Mouse (Mus musculus) mesoderm, embryonic 11.5 days (tissue): ENCODE results near the gene Slc12a8.
A peak's percentile ranks its signal among the peaks of the same experiment; 100 is the strongest.

Experiments
- DNase-seq: peaks from one replicate; pipeline ENCODE4 v3.0.0-alpha.2; 2012; ENCODE audit warnings: low read depth, low spot score

Gene Slc12a8

DNA sequence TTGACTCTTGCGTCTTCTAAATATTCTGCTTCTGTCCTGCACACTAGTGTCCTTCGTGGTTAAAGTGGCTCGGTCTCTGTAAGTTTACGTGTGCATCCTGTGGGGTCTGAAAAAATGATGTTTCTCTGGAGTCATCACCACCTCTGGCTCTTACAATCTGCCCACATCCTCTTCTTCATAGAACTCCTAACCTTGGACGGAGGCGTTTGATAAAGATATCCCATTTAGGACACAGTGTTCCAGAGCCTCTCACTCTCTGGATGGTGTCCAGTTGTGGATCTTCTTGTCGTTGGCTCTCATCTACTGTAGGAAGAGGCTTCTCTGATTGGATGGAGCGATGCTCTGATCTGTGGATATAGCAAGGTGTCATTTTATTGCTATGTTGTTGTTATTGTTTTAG is 65.4 kb downstream of the Slc12a8 start:
- DNase-seq, result no peak

DNA sequence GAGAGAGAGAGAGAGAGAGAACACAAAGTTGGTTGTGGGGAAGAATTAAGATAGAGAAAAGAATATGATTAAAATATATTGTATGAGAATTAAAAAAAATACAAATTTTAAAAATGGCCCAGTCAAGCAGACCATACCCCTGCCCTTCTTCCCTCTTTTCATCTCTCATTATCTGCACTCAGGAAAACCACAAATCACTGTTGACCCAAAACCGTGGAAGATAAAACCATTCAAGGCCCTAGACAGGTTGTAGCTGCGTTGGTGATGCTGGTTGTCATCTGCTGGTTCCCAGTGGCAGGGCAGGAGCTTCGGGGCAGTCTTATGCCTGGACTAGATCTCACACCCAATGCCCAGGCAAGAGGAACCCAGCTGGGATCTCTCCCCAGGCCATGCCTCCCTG is 66.2 kb downstream of the Slc12a8 start:
- no peak for DNase-seq

DNA sequence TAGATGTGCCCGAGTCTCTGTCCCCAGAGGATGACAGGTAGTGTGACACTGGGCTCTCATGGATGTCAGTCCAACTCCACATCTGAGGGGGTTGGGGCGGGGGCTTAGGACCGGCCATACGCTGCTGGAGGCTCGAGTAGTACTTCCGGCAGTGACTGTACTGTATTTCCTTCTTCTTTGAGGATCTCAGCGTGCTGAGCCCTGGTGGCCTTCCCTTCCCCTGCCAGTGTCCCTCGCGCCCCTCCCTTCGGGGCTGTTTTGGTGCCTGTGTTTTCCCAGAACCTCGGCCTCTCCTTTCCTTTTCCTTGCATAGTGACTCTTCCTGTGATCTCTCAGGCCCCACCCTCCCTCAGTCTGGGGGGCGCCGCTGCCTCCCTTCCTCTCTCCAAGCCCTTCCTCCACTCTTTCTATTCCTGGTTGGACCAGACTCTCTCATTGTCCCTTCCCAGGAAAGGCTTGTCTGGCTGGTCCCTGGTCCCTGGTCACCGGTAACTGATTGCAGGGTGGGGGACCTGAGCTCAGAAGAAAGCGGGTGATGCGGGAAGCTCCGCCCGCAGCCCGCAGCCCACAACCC is 66.8 kb downstream of the Slc12a8 start:
- no peak for DNase-seq

DNA sequence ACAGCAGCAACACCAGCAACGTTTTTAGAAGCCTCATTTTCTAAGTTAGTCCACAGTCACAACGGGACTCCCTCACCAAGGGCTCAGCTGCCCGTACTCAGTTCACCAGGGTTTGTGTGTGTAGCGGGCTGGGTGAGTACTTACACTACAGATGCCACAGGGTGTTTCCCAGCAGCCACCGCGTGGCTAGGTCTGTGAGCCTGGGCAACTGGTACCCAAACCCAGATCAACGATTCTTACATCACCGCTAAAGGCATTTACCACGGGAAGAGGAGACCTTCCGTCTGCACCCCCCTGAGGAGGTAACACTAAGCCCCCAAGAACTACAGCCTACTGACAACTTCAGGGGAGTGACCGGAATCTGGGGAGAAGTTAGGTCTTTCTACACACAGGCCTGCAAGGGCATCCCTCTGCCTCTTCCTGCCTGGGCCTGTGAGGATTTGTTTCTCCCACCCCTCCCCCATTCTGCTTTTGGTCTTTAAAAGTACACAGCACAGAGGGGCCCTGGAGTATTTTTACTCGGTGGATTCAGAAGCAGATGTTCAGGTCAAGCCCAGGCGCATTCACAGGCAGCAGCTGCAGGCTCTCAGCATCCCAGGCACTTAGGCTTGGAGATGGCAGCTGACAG is 67.4 kb downstream of the Slc12a8 start:
- DNase-seq, result peak; percentile 78

DNA sequence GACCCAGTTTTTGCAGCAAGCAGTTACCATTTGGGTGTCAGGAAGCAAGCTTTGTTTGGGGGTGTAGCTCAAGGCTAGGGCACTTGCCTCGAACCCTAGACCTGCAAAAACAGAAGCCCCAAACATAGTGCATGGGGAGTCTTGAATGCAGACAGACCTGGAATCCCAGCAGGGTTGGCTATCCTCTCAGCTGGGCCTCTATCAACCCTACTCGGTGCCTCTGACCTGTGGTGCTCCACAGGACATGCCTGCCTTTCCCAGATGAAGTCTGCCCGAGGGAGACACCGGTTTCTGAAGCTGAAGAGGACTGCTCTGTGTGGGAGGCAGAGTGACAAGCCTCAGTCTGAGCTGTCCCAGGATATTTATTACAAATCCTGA is 67.9 kb downstream of the Slc12a8 start:
- DNase-seq, result no peak

DNA sequence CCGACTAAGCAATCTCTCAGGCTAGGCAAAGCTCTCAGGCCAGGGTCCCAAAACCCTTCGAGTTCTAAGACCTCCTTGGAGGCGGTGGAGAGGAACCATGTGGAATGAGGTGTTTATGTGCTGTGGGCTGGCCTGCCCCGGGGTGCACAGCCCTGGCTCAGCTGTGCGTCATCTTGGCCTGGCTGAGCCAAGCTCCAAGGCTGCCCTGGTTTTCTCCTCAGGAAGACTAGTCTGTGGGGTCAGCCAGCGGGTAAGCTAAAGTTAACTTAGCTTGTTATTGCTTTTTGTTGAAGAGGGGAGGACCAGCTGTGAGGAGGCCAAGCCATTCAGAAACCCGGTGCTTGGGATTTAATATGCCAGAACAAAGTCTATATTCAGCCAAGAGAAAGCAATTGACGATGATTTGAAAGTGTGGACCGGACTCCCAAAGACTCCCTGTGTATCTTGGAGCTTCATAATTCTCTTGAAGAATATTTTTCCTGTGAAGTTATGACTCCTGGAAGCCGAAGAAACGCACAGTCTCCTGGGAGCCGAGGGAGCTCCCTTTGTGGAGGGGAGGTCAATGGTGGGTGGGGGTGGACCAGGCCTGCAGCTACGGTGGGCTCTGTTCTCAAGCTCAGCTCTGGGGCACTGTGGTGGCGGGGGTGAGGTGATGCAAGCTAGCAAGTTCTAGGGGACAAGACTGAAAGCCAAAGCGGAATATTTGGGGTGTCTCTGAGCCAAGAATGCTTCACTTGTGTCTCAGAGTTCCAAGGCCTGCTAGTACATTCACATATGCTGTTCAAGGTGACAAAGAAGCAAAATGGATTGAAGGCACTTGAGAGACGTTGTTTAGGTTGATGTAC is 70.4 kb downstream of the Slc12a8 start:
- DNase-seq, result no peak

DNA sequence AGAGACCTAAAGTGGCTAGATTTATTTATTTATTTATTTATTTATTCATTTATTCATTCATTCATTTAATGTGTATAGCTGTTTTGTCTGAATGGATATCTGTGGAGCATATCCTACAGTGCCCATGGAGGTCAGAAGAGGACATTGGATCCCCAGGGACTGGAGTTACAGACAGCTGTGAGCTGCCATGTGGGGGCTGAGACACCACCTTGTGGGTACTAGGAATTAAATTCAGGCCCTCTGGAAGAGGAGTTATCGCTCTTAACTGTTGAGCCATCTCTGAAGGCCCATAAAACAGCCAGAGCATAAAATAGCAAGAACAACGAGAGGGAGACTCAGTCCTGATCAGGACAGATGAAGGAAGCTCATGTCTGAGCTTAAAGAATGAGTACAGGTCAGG is 71.7 kb downstream of the Slc12a8 start:
- DNase-seq, result no peak

DNA sequence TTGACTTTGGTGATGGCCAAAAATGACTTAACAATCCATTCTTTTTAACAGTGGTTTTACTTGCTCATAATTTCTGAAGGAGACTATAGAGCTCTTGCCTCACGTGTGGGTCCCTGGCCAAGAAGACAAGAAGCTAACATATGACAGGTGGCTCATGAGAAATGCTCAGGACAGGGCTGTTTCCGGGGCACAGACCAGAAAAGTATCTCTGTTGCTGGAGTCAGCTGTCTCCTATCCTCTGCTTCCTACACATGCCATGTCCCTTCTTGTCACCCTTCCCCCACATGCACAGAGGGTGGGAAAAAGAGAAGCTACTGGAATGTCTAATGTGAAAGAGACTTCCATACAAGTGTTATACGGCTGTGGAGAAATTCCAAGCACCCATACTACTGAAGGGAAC is 73.3 kb downstream of the Slc12a8 start:
- DNase-seq, result no peak

DNA sequence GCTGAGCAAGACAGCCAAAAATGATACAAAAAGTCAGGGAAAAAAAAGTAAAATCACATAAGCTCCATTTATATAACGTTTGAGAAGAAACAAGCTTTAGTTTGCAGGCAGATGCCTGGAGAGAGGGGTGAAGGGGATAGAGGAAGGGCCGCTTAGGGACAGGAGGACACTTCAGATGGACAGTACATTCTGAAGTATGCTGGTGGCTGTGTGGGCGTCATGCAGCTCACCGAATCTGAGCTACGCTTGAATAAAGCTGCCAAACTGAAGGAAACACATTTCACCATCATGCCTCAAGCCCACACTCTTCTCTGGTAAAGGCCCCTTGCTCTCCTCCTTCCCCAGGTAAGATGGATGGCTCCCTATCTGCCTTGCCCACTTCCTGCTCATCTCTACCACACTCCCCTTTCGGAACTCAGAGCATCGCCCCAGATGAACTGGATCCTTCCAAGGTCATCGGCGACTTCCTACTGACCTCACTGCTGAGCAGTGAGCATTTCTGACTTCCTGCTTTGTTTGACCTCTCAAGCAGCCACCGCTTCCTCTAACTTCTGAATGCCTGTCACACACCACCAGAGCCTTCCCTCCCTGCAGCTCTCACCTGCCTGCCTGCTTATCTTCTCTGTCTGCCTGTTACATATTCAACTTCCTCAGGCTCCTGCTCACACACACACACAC is 74.4 kb downstream of the Slc12a8 start:
- DNase-seq, result no peak

DNA sequence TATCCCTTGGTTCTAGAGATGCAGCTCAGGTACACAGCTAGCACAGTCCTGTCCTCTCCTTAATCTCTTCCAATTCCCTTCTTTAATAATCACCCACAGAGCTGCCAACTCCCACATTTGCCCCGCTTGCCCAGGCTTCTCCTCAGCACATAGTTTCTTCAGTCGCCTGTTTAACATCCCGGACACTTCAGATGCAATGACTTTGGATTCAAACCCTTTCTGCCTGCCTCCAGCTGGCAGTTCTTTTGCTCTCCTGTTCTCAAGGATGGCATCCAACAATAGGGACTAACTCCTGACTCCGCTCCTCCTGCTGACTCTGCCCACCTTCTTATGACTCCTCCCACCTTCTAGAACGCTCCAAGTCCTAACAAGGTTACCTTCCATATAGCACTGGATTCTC is 75.2 kb downstream of the Slc12a8 start:
- no peak for DNase-seq

DNA sequence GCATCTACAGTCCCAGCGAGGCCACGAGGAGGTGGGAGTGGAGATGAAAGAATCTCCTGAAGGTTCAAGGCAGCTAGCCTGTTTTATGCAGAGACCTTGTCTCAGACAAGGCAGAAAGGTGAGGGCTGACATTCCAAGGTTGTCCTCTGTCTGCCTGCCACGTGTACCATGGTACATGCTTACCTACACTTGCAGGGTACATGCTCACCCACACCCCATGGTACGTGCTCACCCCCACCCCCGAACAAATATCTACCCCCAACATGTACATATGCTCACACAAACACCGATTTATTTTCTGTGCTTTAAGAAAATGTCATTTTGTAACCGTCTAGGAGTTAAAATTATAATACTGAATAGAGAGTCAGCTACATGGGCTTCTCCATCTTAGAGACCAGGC is 76.3 kb downstream of the Slc12a8 start:
- DNase-seq, result no peak

DNA sequence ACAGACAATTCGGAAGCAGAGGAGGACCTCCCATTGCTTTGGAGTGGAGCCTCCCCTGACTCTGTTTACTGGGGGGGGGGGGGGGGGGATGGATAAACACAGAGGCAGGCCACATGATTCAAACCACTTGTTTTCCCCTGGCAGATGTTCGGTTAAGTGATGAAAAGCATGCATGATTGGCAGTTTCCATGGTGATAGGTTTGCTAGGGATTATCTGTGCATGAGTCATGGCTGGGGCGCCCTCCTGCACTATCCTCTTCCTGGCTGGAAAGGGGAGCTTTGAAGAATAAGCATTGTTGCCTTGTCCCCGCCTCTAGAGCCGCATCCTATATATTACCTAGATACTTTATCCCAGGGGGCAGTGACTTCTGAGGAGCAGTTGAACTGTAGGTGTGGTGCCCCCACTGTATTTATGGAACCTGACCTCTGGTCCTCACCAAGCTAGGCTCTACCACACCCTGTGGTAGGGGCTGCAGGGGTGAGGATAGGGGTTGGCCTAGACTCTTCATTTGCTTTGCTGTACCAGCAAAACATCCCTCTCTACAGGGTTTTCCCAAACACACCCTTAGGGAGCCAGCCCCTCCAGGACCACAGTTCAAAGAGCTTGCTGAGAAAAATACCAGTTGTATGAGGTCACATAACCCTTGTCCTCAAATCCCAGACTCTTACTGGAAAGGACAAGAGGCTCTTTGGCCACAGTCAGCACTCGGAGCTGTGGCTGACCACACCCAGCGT is 77.1 kb downstream of the Slc12a8 start:
- DNase-seq, result peak; percentile 70

DNA sequence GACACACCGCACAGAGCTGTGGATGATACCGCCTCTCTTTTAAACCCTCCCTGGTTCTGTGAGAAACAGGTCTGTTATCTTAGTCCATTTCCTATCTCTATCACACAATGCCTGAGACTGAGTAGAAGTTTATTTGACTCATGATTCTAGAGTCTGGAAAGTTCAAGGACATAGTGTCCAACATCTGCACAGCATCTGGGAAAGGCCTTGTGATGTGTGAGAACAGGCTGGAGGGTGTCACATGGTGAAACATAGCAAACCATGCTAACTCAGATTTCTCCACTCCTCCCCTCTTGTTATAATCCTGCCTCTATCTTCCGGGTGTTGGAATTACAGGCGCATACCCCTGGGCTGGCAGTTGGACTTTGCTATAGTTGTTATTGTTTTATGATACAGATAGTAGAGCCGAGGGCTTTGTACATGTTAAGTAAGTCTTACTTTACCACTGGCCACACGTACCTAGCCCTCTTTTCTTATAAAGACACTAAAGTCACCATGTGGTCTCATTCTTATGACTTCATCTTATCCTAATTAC is 78.2 kb downstream of the Slc12a8 start:
- no peak for DNase-seq

DNA sequence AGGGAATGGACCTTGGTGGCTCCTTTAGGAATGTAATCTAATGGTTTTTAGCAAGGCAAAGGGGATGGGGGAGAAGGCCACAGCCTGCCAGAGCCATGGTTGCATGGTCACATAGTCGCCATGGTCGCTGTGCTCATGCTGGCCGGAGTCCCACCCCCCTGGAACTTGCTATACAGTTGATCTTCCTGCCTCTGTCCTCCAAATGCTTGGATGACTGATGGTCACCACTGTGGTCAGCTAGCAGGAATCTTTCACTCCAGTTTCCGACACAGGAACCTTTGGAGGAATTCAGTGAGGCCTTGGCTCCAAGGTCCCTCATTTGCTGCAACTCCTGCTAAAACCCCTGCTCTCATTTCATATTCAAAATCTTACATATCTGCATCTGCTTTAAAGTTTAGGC is 79.1 kb downstream of the Slc12a8 start:
- no peak for DNase-seq

DNA sequence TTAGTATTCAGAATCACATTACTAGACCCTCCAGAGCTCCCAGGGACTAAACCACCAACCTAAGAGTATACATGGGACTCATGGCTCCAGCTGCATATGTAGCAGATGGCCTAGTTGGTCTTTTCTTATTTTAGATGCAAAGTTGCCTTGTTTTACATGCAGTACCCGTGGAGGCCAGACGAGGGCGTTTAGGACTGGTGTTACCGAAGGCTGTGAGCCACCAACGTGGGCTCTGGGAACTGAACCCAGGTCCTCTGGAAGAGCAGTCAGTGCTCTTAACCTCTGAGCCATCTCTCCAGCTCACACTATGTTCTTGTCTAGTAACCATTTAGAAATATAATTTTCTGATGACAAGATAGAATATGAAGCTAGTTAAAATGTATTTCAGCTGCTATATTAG is 83.1 kb downstream of the Slc12a8 start:
- peak; percentile 47 for DNase-seq

DNA sequence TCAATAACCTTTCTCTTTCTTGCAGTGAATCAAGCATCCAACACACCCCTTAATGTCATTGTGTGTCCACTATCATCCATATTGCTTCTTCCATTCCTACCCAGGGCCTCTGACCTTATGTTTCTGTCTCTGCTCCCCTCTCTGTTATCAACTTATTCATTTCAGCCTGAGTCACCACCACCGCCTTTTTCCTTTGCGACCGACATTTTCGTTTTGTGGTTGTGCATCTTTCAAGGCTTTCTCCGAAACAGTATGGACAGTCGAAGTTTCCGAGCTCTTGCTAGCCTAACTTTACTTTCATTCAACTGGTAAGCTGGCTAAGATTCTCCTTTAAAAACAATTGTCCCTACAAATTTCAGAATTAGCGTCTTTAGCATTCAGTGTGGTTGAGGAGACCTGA is 84.2 kb downstream of the Slc12a8 start:
- DNase-seq, result no peak

DNA sequence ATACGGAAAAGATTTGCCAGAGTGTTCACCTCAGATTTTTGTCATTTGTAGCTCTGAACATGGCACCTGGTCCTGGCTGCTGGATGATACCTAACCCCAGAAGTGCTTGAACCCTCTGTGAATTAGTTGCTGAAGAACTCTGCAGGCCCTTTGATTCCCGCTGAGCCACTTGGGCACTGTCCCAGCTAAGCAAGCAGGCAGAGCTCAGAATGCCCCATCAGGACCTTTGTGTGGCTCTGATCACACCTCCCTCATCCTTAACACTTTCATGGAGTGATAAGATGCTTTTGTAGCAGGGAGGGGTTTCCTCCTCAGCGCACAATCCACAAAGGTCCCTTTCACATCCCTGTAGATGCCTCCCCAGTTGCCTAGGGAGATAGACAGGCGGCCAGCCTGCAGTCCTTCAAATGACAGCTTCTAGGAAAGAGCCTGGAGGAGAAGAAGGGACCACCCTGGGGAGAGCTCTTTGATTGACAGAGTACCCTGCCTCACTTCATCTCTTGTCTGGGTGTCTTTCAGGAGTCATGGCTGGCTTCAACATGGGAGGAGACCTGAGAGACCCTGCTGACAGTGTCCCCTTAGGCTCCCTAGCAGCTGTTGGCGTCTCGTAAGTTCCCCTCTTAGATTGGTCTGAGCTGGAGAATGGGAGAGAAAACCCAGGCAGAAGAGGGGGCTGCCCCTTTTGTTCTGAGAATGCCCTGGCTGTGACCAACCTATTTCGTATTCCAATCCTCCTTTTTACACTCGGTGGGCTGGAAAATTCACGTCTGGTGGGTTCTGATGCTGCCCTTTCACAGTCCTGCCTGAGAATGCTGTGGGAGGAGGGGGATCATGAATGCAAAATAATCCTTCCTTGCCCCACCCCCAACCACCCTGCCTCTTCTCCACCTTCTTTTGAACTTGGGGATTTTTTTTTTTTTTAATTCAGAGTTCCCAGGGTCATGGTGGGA is 88.8 kb downstream of the Slc12a8 start:
- peak; percentile 78 for DNase-seq

DNA sequence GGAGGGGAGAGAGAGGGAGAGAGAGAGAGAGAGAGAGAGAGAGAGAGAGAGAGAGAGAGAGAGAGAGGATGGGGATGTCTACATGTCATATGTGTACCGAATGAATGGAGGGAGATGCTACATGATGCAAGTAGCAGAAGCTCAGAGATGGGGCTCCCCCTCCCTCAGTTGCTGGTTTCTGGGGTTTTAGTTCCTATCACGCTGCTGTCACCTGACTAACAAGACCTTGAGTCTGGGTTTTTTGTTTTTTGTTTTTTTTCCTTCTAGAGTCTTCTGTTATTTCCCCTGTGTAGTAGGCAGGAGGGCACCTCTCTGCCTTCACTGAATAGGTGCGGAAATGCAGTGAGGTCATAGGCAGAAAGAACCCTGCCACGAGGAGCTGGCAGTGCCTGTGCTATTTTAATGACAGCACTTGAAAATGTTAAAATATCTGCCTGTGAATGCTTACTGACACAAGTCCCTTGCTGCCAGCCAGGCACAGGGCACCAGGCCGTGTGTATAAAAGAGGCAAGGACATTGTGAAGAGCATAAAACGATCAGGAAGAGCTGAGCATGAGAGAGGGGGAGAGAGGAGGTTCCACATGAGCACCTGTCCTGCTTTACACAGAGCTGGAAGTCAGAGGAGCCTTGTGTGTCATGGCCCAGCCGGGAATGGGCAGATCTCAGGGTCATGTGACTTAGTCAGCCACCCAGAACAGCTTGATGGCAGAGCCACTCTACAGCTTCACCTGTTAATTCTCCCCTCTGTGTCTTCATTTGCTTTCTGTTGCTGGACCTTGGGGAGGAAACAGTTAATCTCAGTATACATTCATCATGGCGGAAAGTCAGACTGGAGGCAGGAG is 89.8 kb downstream of the Slc12a8 start:
- no peak for DNase-seq

DNA sequence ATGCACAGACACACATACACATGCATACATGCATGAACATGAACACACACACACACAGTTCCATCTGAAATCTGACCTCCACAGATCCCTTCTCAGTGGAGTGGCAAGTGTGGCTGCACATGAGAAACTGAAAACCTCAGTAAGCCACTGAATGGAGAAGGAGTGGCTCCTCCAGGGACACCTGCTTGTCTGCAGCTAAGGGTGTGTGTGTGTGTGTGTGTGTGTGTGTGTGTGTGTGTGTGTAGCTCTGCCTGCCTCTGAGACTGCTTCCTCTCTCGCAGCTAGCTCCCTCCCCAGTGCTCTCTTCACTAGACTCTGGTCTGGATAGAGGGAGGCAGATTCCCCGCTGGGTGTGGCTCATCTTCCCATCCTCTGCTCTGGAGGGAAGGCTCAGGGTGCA is 92.4 kb downstream of the Slc12a8 start:
- no peak for DNase-seq

DNA sequence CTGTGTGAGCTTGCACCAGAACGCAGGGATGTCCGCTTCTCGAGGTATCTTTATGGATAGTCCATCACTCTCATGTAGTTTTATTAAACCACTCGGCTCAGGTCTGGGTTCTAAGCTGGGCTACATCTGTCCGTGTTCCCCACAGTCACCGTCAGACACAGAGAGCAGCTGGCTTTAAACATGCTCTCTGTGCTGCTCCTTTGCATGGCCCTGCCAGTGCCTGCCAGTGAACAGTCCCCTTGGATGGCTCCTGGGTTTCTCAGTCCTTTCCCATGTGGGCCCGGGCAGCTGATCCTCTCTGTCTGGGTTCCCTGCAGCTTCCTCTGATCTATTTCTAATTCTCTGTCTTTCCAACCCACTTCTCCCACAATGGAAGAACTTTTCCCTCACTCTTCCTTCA is 93.3 kb downstream of the Slc12a8 start:
- no peak for DNase-seq
